Mouse (Mus musculus): ENCODE results near the gene Galnt15. TPM values are rescaled to one million over a fixed set of nuclear protein-coding genes. Genes with fewer than 3 reads are reported as not detected.

Galnt15 gene
- polyA plus RNA-seq, 1 experiment from 2014 or later = 0.34 TPM

DNA sequence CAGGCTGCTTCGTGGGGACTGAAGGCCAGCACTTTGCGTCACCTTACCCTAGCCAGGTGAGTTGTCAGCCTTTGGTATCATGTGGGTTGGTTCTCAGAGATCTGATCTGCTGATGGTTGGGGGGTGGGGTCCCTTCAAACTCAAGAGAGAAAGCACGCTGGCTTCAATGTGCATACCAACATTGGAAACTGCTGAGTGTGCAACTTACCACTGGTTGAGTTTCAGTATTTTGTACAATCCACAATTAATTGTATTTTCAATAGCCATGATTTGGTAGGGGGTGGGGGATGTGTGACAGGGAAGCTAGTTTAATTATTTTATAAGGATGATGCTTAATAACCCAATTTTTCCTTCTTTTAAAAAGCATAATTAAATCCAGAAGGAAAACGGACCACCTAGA is 62.9 kb downstream of the Galnt15 start:
- H3K4me2 ChIP-seq (ENCODE audit: low read length) = no peak overlapping the region
- H3K27me3 ChIP-seq (ENCODE audit: insufficient read depth, low read length) = no peaks in the 10 kb centered on the region
- no peaks in the 10 kb centered on the region for H3K9me3 ChIP-seq (replicated peaks; ENCODE audit: low read length)
- peaks cover 4% of the 10 kb centered on the region; the same call in 1 of the 2 replicates for H3K36me3 ChIP-seq (ENCODE audit: insufficient read depth, low read length)
- ATAC-seq (replicated peaks; ENCODE audit: low FRiP score, low read depth) (0 out of 2 replicates have a peak, but pooled peaks have one; percentile 12), DNase-seq (ENCODE audit: low spot score) (no peak)
- 51% methylated on average over 4 of the region's 4 CpGs for WGBS
- TF ChIP-seq CTCF (IDR thresholded peaks at IDR 0.05; ENCODE audit: low read depth) = no peak
- H3K4me3 ChIP-seq (replicated peaks; ENCODE audit: low read depth, low read length) = no peak overlapping the region
- no peak overlapping the region for H3K9ac ChIP-seq (ENCODE audit: low read depth, low read length)
- 0 out of 2 replicates have a peak overlapping the region, but pooled peaks have one; percentile 42 for H3K27ac ChIP-seq
- peaks cover 6% of the 10 kb centered on the region; the same call in 1 of the 2 replicates for H3K4me1 ChIP-seq (replicated peaks; ENCODE audit: insufficient read depth, low read length)

DNA sequence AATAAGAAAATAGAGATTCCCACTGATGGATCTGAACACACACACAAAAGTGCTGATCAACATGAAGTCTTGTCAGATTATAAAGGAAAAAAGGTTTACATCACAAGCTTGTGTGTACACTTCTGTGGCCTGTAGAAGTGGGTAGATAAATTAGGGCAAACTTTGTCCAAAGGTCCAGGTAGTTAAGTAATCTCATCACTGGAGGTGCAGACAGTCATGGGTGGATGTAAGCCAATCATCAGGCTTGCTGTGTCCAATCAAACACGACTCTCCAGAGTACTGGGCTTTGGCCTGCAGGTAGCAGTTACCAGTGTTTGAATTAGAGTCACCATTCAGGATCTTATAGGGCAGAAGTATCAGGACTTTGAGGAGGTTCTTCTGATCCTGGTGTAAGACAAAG is 64.2 kb downstream of the Galnt15 start:
- WGBS = 53% methylated on average over 1 of the region's 1 CpGs
- Histone ChIP-seq H3K9me3 (replicated peaks; ENCODE audit: low read length) (no peaks in the 10 kb centered on the region), H3K27ac (no peak overlapping the region), H3K27me3 (ENCODE audit: insufficient read depth, low read length) (no peaks in the 10 kb centered on the region), H3K4me1 (replicated peaks; ENCODE audit: insufficient read depth, low read length) (no peaks in the 10 kb centered on the region), H3K9ac (ENCODE audit: low read depth, low read length) (no peak overlapping the region), H3K36me3 (ENCODE audit: insufficient read depth, low read length) (peaks cover 8% of the 10 kb centered on the region; the same call in 1 of the 2 replicates), H3K4me3 (replicated peaks; ENCODE audit: low read depth, low read length) (no peak overlapping the region), H3K4me2 (ENCODE audit: low read length) (no peak overlapping the region)
- DNase-seq (ENCODE audit: low spot score) (no peak), ATAC-seq (replicated peaks; ENCODE audit: low FRiP score, low read depth) (no peak)
- no peak for TF ChIP-seq CTCF (IDR thresholded peaks at IDR 0.05; ENCODE audit: low read depth)

DNA sequence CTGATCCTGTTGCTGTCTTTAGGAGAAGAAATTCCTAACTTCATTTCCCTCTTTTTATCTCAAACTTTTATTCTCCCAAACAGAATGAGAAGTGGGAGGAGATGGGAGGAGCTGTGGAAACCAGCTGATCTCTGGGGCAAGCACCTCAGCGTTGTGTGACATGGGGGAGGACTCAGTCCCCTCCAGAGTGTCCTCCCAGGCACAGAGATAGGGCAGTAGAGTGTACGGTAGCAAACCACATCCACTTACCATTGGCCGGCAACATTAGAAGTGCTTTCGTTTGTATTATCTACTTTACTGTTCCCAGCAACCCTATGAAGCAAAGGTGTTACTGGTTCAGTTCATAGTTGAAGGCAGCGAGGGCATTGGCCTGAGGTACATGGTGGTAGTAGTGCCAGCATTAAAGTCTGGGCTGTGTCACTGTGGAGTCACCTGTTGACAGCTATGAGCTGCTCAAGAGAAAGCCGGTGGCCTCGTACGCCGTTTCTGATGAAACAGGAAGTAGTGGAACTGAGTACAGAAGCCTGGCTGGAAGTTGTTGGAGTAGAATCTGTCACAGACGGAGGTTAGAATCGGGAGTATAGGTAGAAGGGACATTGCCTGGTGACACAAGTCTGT is 64.8 kb downstream of the Galnt15 start:
- Histone ChIP-seq H3K4me1 (replicated peaks; ENCODE audit: insufficient read depth, low read length) (no peaks in the 10 kb centered on the region), H3K9ac (ENCODE audit: low read depth, low read length) (no peak overlapping the region), H3K4me3 (replicated peaks; ENCODE audit: low read depth, low read length) (no peak overlapping the region), H3K27ac (no peak overlapping the region), H3K9me3 (replicated peaks; ENCODE audit: low read length) (no peaks in the 10 kb centered on the region), H3K4me2 (ENCODE audit: low read length) (no peak overlapping the region), H3K36me3 (ENCODE audit: insufficient read depth, low read length) (peaks cover 13% of the 10 kb centered on the region; the same call in 1 of the 2 replicates), H3K27me3 (ENCODE audit: insufficient read depth, low read length) (no peaks in the 10 kb centered on the region)
- ATAC-seq (replicated peaks; ENCODE audit: low FRiP score, low read depth) = no peak
- no peak for DNase-seq (ENCODE audit: low spot score)
- TF ChIP-seq CTCF (IDR thresholded peaks at IDR 0.05; ENCODE audit: low read depth) = no peak
- 71% methylated on average over 11 of the region's 11 CpGs for WGBS

DNA sequence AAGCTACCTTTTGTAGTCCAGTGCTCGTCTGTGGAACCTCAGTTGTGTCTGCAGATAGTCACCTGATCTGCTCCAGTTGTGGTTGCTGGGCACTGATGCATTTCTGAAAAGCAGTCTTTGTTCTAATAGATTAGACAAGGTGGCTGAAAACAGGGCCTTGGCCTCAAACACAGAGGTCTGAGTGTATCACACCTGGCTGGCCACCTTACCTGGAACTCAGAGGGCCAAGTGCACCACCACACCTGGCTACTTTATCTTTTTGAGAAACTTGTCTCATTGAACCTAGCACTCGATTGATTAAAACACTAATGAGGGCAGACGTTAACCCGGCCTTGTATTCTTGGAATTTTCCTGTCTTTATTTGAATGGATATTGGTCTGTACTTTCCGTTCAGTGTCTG is 66.9 kb downstream of the Galnt15 start:
- H3K36me3 ChIP-seq (ENCODE audit: insufficient read depth, low read length) = peaks cover 31% of the 10 kb centered on the region
- H3K27ac ChIP-seq = no peak overlapping the region
- no peak for TF ChIP-seq CTCF (IDR thresholded peaks at IDR 0.05; ENCODE audit: low read depth)
- no peaks in the 10 kb centered on the region for H3K9me3 ChIP-seq (replicated peaks; ENCODE audit: low read length)
- no peak overlapping the region for H3K4me3 ChIP-seq (replicated peaks; ENCODE audit: low read depth, low read length)
- ATAC-seq (replicated peaks; ENCODE audit: low FRiP score, low read depth) (no peak), DNase-seq (ENCODE audit: low spot score) (no peak)
- no peaks in the 10 kb centered on the region for H3K27me3 ChIP-seq (ENCODE audit: insufficient read depth, low read length)
- H3K4me2 ChIP-seq (ENCODE audit: low read length) = no peak overlapping the region
- H3K4me1 ChIP-seq (replicated peaks; ENCODE audit: insufficient read depth, low read length) = no peaks in the 10 kb centered on the region
- H3K9ac ChIP-seq (ENCODE audit: low read depth, low read length) = no peak overlapping the region
- WGBS = 58% methylated on average over 5 of the region's 5 CpGs

DNA sequence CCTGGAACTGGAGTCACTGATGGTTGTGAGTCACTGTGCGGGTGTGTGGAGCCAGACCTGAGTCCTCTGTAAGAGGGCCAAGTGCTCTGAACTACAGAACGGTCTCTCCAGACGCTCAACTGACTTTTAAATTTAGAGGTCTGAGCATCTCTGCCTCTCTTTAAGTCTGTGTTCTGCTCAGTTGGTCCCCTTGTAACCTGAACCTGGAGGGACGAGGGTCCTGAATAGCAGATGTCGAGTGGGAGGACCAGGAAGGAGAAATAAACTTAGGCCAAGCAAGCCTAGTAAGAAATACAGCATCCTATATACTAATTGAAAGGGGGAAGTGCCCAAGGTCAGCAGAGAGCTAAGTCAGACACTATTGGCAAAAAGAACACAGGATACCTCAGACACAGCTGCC is 68.0 kb downstream of the Galnt15 start:
- Histone ChIP-seq H3K9ac (ENCODE audit: low read depth, low read length) (no peak overlapping the region), H3K36me3 (ENCODE audit: insufficient read depth, low read length) (peaks cover 31% of the 10 kb centered on the region), H3K27me3 (ENCODE audit: insufficient read depth, low read length) (no peaks in the 10 kb centered on the region), H3K4me2 (ENCODE audit: low read length) (no peak overlapping the region), H3K27ac (no peak overlapping the region), H3K9me3 (replicated peaks; ENCODE audit: low read length) (no peaks in the 10 kb centered on the region), H3K4me3 (replicated peaks; ENCODE audit: low read depth, low read length) (no peak overlapping the region), H3K4me1 (replicated peaks; ENCODE audit: insufficient read depth, low read length) (no peaks in the 10 kb centered on the region)
- peak; percentile 86 for DNase-seq (ENCODE audit: low spot score)
- no peak; the same call in 1 of the 2 replicates for ATAC-seq (replicated peaks; ENCODE audit: low FRiP score, low read depth)
- no peak for TF ChIP-seq CTCF (IDR thresholded peaks at IDR 0.05; ENCODE audit: low read depth)
- 48% methylated on average over 5 of the region's 5 CpGs for WGBS

DNA sequence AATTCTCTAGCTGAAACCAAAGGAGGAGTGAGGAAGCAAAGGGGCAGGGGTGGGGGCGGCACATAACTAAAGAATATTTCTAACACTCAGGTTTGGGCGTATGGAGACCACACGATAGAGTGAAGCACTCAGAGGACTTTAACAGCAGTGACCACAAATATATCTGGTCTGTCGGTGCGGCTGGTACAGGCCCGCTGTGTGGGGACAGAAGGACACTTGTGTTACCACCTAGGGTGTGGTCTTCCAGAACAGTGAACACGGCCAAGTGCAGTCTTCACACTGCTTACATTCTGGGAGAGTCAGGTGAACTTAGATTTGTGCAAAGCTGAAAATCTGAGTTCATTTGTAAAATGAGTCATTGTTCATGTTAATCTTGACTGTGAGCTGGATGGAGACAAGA is 68.9 kb downstream of the Galnt15 start:
- Histone ChIP-seq H3K9ac (ENCODE audit: low read depth, low read length) (no peak overlapping the region), H3K36me3 (ENCODE audit: insufficient read depth, low read length) (peaks cover 27% of the 10 kb centered on the region), H3K4me1 (replicated peaks; ENCODE audit: insufficient read depth, low read length) (no peaks in the 10 kb centered on the region), H3K9me3 (replicated peaks; ENCODE audit: low read length) (no peaks in the 10 kb centered on the region), H3K4me2 (ENCODE audit: low read length) (no peak overlapping the region), H3K27me3 (ENCODE audit: insufficient read depth, low read length) (no peaks in the 10 kb centered on the region), H3K27ac (no peak overlapping the region), H3K4me3 (replicated peaks; ENCODE audit: low read depth, low read length) (no peak overlapping the region)
- TF ChIP-seq CTCF (IDR thresholded peaks at IDR 0.05; ENCODE audit: low read depth) = no peak
- no peak for ATAC-seq (replicated peaks; ENCODE audit: low FRiP score, low read depth)
- no peak for DNase-seq (ENCODE audit: low spot score)
- 75% methylated on average over 7 of the region's 7 CpGs for WGBS

DNA sequence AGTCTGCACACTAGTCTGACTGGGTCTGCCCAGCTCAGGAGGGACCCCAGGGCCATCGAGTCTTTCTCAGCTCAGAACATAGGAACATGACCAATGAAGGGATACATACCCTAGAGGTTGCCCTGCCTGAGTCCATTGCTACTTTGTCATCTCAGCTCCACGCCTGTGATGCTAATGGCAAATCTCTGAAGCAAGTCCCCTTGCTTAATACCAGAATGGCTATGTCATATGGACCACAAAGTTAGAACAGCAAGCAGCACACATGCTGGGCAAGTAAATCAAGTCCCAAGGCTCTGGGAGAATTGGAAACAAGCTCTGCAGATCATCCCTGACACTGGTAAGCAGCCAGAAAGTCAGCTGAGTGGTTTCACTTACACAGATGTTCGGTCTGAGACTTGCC is 70.2 kb downstream of the Galnt15 start:
- ATAC-seq (replicated peaks; ENCODE audit: low FRiP score, low read depth) (no peak), DNase-seq (ENCODE audit: low spot score) (no peak)
- H3K9me3 ChIP-seq (replicated peaks; ENCODE audit: low read length) = no peaks in the 10 kb centered on the region
- no peak for TF ChIP-seq CTCF (IDR thresholded peaks at IDR 0.05; ENCODE audit: low read depth)
- H3K36me3 ChIP-seq (ENCODE audit: insufficient read depth, low read length) = peaks cover 27% of the 10 kb centered on the region
- no peak overlapping the region for H3K4me3 ChIP-seq (replicated peaks; ENCODE audit: low read depth, low read length)
- H3K27me3 ChIP-seq (ENCODE audit: insufficient read depth, low read length) = no peaks in the 10 kb centered on the region
- H3K27ac ChIP-seq = no peak overlapping the region
- no peak overlapping the region for H3K9ac ChIP-seq (ENCODE audit: low read depth, low read length)
- no peak overlapping the region for H3K4me2 ChIP-seq (ENCODE audit: low read length)
- 86% methylated on average over 3 of the region's 3 CpGs for WGBS
- no peaks in the 10 kb centered on the region for H3K4me1 ChIP-seq (replicated peaks; ENCODE audit: insufficient read depth, low read length)

Measured in kidney, postnatal 0 days (tissue).